Mouse (Mus musculus): ENCODE measurements at regions not wholly inside any gene's neighbourhood (a gene's known extent, or its start where the extent isn't known, plus 50 kb on each side); places are given as distances from the start of the nearest gene placed in this dataset.
A peak's percentile ranks its signal among the peaks of the same experiment; 100 is the strongest.

DNA sequence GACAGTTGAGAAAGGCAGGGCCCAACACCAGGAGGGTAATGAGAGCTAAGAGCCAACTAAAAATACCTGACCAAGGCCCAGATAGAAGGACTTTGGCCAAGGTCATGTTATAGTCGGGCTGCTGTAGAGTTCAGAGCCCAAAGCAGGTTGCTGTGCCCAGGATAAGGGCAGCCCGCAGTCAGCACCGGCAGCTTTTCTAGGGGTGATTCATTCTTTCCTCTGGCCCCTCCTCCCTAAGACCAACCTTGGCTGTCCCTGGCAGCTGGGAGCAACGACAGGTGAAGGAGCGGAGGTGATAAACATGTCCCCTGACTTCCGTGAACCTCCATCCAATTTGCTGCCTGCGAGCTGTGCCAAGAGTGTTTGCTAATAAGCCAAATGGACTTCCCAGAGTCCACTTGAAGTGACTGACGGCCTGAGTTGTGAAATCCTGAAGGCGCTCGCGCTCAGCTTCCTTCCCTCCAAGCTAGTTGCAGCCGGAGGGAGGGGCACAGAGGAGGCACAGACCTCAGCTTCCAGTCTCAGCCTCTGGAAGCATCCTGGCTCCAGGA is 144.2 kb upstream of the Igsf21 start:
- H3K4me3 ChIP-seq: no peak overlapping the region
- intact Hi-C loops (cut with DNase I): no loop called here
- TF ChIP-seq CTCF (IDR thresholded peaks at IDR 0.05): no peak
- no peak for DNase-seq (ENCODE audit: extremely low spot score in 1 of 2, low spot score in 2 of 2)
- no peak overlapping the region for H3K27ac ChIP-seq

DNA sequence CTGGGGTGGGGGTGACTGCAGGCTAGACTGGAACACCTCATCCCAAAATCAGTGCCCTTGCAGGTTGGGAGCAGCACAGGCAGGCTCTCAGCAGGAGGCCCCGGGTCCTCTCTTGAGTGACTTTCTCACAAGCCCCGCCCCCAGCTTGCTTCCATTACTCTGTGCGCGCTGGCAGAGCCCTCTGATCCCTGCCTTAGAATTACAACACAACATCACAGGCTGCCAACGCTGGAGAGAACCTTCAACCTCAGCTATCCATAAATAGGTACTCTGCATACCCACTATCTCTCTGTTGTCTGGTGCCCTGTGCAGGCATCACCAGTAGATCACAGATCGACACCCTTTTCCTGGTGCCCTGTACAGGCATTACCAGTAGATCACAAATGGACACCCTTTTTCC is 139.1 kb upstream of the Igsf21 start:
- H3K4me3 ChIP-seq: no peak overlapping the region
- H3K27ac ChIP-seq: no peak overlapping the region
- no peak for DNase-seq (ENCODE audit: extremely low spot score in 1 of 2, low spot score in 2 of 2)
- TF ChIP-seq CTCF (IDR thresholded peaks at IDR 0.05): no peak
- intact Hi-C loops (cut with DNase I): no loop called here

GRCm38 (mm10) chr4:140385226-140385625 is 138.6 kb upstream of the Igsf21 start:
- Histone ChIP-seq H3K4me3 (no peak overlapping the region), H3K27ac (no peak overlapping the region)
- intact Hi-C loops (cut with DNase I): no loop called here
- TF ChIP-seq CTCF (IDR thresholded peaks at IDR 0.05): no peak
- DNase-seq (ENCODE audit: extremely low spot score in 1 of 2, low spot score in 2 of 2): no peak

- no peak overlapping the region for H3K4me3 ChIP-seq
- no peak overlapping the region for H3K27ac ChIP-seq
- no peak for TF ChIP-seq CTCF (IDR thresholded peaks at IDR 0.05)
- intact Hi-C loops (cut with DNase I): no loop called here
- no peak for DNase-seq (ENCODE audit: extremely low spot score in 1 of 2, low spot score in 2 of 2)
Measured at GRCm38 (mm10) chr4:140383596-140383995, 137.0 kb upstream of the Igsf21 start.

- peak in 1 of 2 experiments; percentile 18 for DNase-seq (ENCODE audit: extremely low spot score in 1 of 2, low spot score in 2 of 2)
- Histone ChIP-seq H3K4me3 (no peak overlapping the region), H3K27ac (no peak overlapping the region)
- TF ChIP-seq CTCF (IDR thresholded peaks at IDR 0.05): no peak; the same call in 1 of the 2 replicates
- intact Hi-C loops (cut with DNase I): no loop called here
Measured at GRCm38 (mm10) chr4:140380733-140381132, 134.1 kb upstream of the Igsf21 start.

- intact Hi-C loops (cut with DNase I): no loop called here
- no peak for DNase-seq (ENCODE audit: extremely low spot score in 1 of 2, low spot score in 2 of 2)
- Histone ChIP-seq H3K27ac (no peak overlapping the region), H3K4me3 (no peak overlapping the region)
- no peak for TF ChIP-seq CTCF (IDR thresholded peaks at IDR 0.05)
Measured at GRCm38 (mm10) chr4:140377941-140378340, 131.4 kb upstream of the Igsf21 start.

DNA sequence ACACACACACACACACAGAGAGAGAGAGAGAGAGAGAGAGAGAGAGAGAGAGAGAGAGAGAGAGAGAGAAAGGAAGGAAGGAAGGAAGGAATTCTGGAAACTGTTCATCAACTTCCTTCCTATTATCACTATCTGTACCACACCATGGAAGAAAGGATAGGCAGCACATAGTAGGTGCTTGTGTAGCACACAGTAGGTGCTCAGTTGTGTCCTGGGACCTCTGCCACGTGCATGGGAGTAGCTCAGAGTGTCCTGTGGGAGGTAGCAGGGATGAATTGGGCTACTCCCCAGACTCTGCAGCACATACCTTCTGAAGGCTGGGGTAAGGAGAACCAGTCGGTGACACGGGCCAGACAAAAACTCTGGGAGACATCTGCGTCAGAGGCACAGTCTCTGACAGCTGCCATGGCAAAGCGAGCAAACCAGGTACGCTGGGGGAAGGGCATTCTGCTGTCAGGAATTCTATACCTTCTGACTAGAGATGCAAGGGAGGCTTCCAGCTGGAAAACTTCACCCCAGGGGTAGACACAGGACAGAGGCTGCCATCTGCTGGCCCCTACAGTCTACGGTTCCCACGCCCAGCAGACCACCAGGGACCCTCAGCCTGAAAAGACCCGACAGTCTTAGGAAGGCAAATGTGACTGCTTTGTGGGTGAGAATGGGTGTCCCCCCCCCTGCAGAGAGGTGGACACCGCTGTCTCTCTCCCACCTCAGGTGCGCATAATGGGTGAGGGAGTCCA is 126.2 kb upstream of the Igsf21 start:
- no peak for DNase-seq (ENCODE audit: extremely low spot score in 1 of 2, low spot score in 2 of 2)
- intact Hi-C loops (cut with DNase I): loop anchor here (2.0 to 5.0 kb wide), 2 partner anchors 120 to 335 kb away; no protein-coding TSS in a partner anchor
- H3K4me3 ChIP-seq: no peak overlapping the region
- no peak overlapping the region for H3K27ac ChIP-seq
- TF ChIP-seq CTCF (IDR thresholded peaks at IDR 0.05): peak; percentile 35

- intact Hi-C loops (cut with DNase I): loop anchor here (1.0 to 5.0 kb wide), 3 partner anchors 90 to 334 kb away; no protein-coding TSS in a partner anchor
Measured at GRCm38 (mm10) chr4:140371426-140372213, 125.0 kb upstream of the Igsf21 start.

GRCm38 (mm10) chr4:140366975-140367680 is 120.5 kb upstream of the Igsf21 start:
- intact Hi-C loops (cut with DNase I): no loop called here
- H3K27ac ChIP-seq: no peak overlapping the region
- no peak overlapping the region for H3K4me3 ChIP-seq
- no peak for DNase-seq (ENCODE audit: extremely low spot score in 1 of 2, low spot score in 2 of 2)
- no peak for TF ChIP-seq CTCF (IDR thresholded peaks at IDR 0.05)

More at GRCm38 (mm10) chr4:140371426-140372213, 125.0 kb upstream of the Igsf21 start:
- H3K4me3 ChIP-seq: no peak overlapping the region
- peak overlapping the region; percentile 76 for H3K27ac ChIP-seq
- DNase-seq (ENCODE audit: extremely low spot score in 1 of 2, low spot score in 2 of 2): peak; percentile 69 to 74
- TF ChIP-seq CTCF (IDR thresholded peaks at IDR 0.05): no peak

DNA sequence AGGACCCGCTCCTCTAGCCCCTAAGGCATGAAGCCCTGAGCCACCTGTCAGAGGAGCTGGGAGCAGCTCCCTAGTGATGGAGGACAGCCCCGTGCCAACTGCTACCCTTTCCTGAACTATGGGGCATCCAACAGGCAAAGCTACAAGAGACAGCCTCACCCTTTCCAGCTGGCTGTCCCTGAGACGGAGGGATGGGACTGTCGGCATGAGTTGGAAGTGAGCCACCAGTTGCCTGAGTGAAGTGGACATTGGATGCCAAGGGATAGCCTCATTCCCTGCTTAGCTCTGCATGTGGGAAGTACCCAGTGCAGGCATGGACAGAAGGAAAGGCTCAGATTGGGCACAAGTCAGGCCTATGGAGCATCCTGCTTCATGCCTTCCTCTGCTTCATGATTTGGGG is 112.3 kb upstream of the Igsf21 start:
- no peak for DNase-seq (ENCODE audit: extremely low spot score in 1 of 2, low spot score in 2 of 2)
- Histone ChIP-seq H3K27ac (no peak overlapping the region), H3K4me3 (no peak overlapping the region)
- intact Hi-C loops (cut with DNase I): loop anchor here (5.0 to 10.0 kb wide), 2 partner anchors 107 to 324 kb away; no protein-coding TSS in a partner anchor
- no peak for TF ChIP-seq CTCF (IDR thresholded peaks at IDR 0.05)

DNA sequence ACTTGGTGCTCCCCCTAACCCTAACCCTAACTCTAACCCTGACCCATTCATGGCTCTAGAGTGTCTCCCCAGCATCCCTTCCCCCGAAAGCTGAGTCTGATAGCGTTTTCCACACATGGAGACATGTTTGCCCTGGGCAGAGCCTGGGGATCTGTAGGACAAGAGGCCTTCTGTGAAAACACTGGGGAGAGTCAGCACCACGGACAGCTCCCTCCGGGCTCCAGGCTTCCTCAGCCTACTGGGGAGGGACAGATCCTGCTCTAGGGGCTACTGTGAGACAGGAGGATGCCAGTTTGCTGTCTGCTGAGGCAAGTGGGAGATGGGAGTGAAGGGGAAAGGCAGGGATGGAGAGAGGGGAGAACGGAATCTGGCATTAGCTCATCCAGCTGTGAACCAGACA is 111.5 kb upstream of the Igsf21 start:
- intact Hi-C loops (cut with DNase I): loop anchor here (5.0 to 10.0 kb wide), 2 partner anchors 106 to 323 kb away; no protein-coding TSS in a partner anchor
- DNase-seq (ENCODE audit: extremely low spot score in 1 of 2, low spot score in 2 of 2): no peak
- Histone ChIP-seq H3K27ac (no peak overlapping the region), H3K4me3 (no peak overlapping the region)
- TF ChIP-seq CTCF (IDR thresholded peaks at IDR 0.05): no peak
